Mouse (Mus musculus) liver, postnatal 0 days (tissue): ENCODE measurements around the gene Mapk10.

Experiments
- CTCF ChIP-seq: sonication (generic); IDR thresholded peaks from 2 replicates; pipeline ENCODE4 v1.5.1; 2016; ENCODE audit warnings: antibody characterized with exemption, low read depth
- EP300 ChIP-seq: IDR thresholded peaks from 2 replicates; pipeline ENCODE4 v1.6.1; 2016; ENCODE audit warnings: antibody characterized with exemption, low read depth, mild to moderate bottlenecking

DNA sequence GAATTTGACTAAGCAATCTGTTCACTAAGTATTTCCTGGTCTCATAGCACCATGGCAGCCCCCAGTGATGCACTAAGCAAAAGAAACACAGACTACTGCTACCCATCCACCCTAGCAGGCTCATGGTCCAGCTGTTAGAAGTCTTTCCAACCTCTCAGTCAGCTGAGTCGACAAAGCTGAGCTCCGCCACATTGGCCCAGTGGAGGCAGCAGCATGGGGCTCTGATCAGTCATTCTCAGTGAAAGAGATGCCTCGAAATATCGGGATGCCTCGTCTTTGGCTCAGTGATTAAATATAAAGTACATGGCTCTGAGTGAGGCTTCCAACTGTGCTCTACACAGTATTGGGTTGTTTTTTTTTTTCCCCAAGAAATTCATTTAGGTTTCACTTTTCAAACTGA, 70.2 kb downstream of the Mapk10 start:
- TF ChIP-seq CTCF: no peak
- no peak for TF ChIP-seq EP300
